Mouse (Mus musculus): ENCODE results near the gene Nrgn. TPM values are rescaled to one million over a fixed set of nuclear protein-coding genes. Genes with fewer than 3 reads are reported as not detected.
A peak's percentile ranks its signal among the peaks of the same experiment; 100 is the strongest.

The Nrgn gene
- total and polyA plus RNA-seq, 3 experiments, result 0.58 to 43.5 TPM; not detected in 1

- no peaks in the 10 kb centered on the region for H3K36me3 ChIP-seq (ENCODE audit: control insufficient read depth in 1 of 2, insufficient read depth in 2 of 2, low read length in 2 of 2)
- no peak overlapping the region for H3K9ac ChIP-seq (ENCODE audit: control insufficient read depth, low read depth, low read length, poor library complexity, severe bottlenecking)
- no peak overlapping the region for H3K27ac ChIP-seq (ENCODE audit: control insufficient read depth, low read depth, low read length)
- TF ChIP-seq MYC (IDR thresholded peaks at IDR 0.05; ENCODE audit: low read depth, low read length), result no peak
- TF ChIP-seq USF1 (IDR thresholded peaks at IDR 0.05; ENCODE audit: low read depth, low read length), result no peak
- TF ChIP-seq CHD1 (IDR thresholded peaks at IDR 0.05; ENCODE audit: low read depth, low read length), result no peak
- TF ChIP-seq RCOR1 (IDR thresholded peaks at IDR 0.05; ENCODE audit: low read depth, low read length), result no peak
- TF ChIP-seq UBTF (IDR thresholded peaks at IDR 0.05; ENCODE audit: borderline replicate concordance, insufficient read depth, low read depth, low read length), result no peak
- peak in 2 of 3 experiments; percentile 9 to 27; a peak in 3 of 6 replicates for TF ChIP-seq CTCF (IDR thresholded peaks at IDR 0.05 in 2 of 3, conservative IDR thresholded peaks at IDR 0.05 in 1 of 3; ENCODE audit: control insufficient read depth in 1 of 3, insufficient read depth in 1 of 3, low read depth in 2 of 3, low read length in 3 of 3, poor library complexity in 1 of 3, severe bottlenecking in 1 of 3)
- TF ChIP-seq ZMIZ1 (IDR thresholded peaks at IDR 0.05; ENCODE audit: low read depth, low read length), result no peak
- no peak for TF ChIP-seq MEF2A (IDR thresholded peaks at IDR 0.05; ENCODE audit: extremely low read depth, insufficient replicate concordance, low read depth, low read length, poor library complexity, severe bottlenecking)
- DNase-seq (ENCODE audit: low read depth, low spot score), result no peak
- no peaks in the 10 kb centered on the region for H3K27me3 ChIP-seq (ENCODE audit: control insufficient read depth in 1 of 2, insufficient read depth in 2 of 2, low read length in 2 of 2)
- H3K4me3 ChIP-seq (ENCODE audit: control insufficient read depth in 1 of 2, insufficient read depth in 1 of 2, low read depth in 2 of 2, low read length in 2 of 2), result no peak overlapping the region
- no peaks in the 10 kb centered on the region for H3K79me2 ChIP-seq (ENCODE audit: control insufficient read depth, insufficient read depth, low read length, poor library complexity)
- H3K4me1 ChIP-seq (ENCODE audit: control insufficient read depth in 1 of 2, insufficient read depth in 2 of 2, low read length in 2 of 2), result no peaks in the 10 kb centered on the region
- H3K9me3 ChIP-seq (replicated peaks; ENCODE audit: insufficient read depth, low read length), result no peaks in the 10 kb centered on the region
Observed at GRCm38 (mm10) chr9:37544447-37545165, 8.1 kb downstream of the Nrgn start.

- Histone ChIP-seq H3K4me3 (ENCODE audit: control insufficient read depth in 1 of 2, insufficient read depth in 1 of 2, low read depth in 2 of 2, low read length in 2 of 2) (no peak overlapping the region), H3K27me3 (ENCODE audit: control insufficient read depth in 1 of 2, insufficient read depth in 2 of 2, low read length in 2 of 2) (no peaks in the 10 kb centered on the region), H3K79me2 (ENCODE audit: control insufficient read depth, insufficient read depth, low read length, poor library complexity) (no peaks in the 10 kb centered on the region), H3K27ac (ENCODE audit: control insufficient read depth, low read depth, low read length) (no peak overlapping the region), H3K36me3 (ENCODE audit: control insufficient read depth in 1 of 2, insufficient read depth in 2 of 2, low read length in 2 of 2) (no peaks in the 10 kb centered on the region), H3K9ac (ENCODE audit: control insufficient read depth, low read depth, low read length, poor library complexity, severe bottlenecking) (no peak overlapping the region), H3K9me3 (replicated peaks; ENCODE audit: insufficient read depth, low read length) (no peaks in the 10 kb centered on the region), H3K4me1 (ENCODE audit: control insufficient read depth in 1 of 2, insufficient read depth in 2 of 2, low read length in 2 of 2) (no peaks in the 10 kb centered on the region)
- no peak for TF ChIP-seq MAX (IDR thresholded peaks at IDR 0.05; ENCODE audit: low read length)
- no peak for TF ChIP-seq RAD21 (IDR thresholded peaks at IDR 0.05; ENCODE audit: low read depth, low read length)
- TF ChIP-seq GATA1 (IDR thresholded peaks at IDR 0.05; ENCODE audit: low read depth, low read length), result no peak
- TF ChIP-seq MAFK (IDR thresholded peaks at IDR 0.05; ENCODE audit: borderline replicate concordance, low read depth, low read length), result no peak
- no peak for DNase-seq (ENCODE audit: low read depth, low spot score)
Observed at GRCm38 (mm10) chr9:37543869-37544440, 8.7 kb downstream of the Nrgn start.
